Mouse (Mus musculus): ENCODE results near the gene Pccb.

Gene Pccb

DNA sequence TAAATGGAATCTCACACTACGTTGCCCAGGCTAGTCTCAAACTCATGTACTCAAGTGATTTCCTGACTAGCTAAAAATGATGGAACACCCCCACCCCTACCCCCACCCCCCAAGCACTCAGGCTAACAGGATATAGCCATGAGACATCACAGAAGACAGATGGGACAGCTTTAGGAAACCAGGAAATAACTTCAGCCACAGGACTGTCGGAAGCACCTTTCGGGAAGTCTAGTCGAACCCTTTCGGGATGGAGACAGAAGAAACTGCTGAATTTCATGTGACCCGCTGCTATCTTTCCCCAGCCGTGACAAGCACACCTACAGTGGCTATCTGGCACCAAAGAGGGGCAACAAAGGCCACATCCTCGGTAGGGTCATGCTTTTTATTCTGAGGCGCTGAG is 19.4 kb downstream of the Pccb start:
- ChIA-PET CTCF (interaction anchor here in 1 of 4 experiments (0.7 kb wide), 1 partner anchor 853 kb away, joined by 3 read pairs; no protein-coding TSS in a partner anchor), POLR2A (interaction anchor here in 3 of 4 experiments (0.6 to 5.4 kb wide), 9 partner anchors 10 to 546 kb away, joined by 3 to 21 read pairs (median 4); partner anchors contain the start of gene Pccb (in 2 of the 3))

DNA sequence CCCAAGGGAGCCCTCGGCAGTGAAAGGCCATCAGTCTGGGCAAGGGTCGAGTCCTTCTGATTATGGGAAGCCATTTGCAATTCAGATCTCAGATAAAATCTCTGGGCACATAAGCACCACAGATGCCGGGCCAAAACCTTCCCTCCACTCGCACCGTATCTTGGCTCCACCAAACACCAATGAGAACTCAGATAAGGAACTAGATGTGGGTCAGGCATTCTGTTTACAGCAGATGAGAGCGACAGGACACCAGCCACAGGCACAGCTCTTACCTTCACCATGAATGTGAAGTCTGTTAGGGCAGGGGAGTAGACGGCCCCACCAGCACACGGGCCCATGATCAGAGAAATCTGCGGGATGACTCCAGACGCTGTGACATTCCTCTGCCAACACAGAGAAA is 22.3 kb downstream of the Pccb start:
- POLR2A ChIA-PET: interaction anchor here in 3 of 4 experiments (0.5 to 2.1 kb wide), 21 partner anchors 9 to 555 kb away, joined by 3 to 11 read pairs (median 4); partner anchors contain the start of genes Msl2 (in 2 of the 3) and Pccb (in 2 of the 3)
- CTCF ChIA-PET: interaction anchor here in 3 of 4 experiments (0.5 to 1.5 kb wide), 5 partner anchors 9 to 558 kb away, joined by 3 to 5 read pairs (median 3); no protein-coding TSS in a partner anchor

DNA sequence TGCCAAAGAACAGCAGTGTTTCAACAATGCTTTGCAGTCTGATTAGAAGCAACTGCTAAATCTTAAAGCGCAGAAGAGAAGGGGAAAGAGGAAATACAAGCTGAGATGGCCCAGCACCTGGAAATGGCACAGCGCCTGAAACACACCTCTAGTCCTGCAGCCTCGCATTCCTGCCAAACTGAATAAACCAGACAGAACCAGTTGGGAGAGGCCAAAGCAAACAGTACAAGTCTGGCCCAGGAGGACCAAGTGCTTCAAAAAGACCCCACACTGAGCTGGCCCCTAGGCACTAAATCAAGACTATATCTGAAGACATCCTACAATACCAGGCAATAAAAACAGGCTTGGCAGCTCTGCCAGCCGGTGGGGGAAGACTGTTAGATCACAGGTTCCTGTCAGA is 28.8 kb downstream of the Pccb start:
- CTCF ChIA-PET: interaction anchor here in 2 of 4 experiments (0.7 to 1.5 kb wide), 5 partner anchors 12 to 362 kb away, joined by 3 to 6 read pairs (median 4); no protein-coding TSS in a partner anchor
- POLR2A ChIA-PET: interaction anchor here in 3 of 4 experiments (0.5 to 2.5 kb wide), 12 partner anchors 9 to 559 kb away, joined by 3 to 9 read pairs (median 3); partner anchors contain the start of gene Pccb (in 1 of the 3)

DNA sequence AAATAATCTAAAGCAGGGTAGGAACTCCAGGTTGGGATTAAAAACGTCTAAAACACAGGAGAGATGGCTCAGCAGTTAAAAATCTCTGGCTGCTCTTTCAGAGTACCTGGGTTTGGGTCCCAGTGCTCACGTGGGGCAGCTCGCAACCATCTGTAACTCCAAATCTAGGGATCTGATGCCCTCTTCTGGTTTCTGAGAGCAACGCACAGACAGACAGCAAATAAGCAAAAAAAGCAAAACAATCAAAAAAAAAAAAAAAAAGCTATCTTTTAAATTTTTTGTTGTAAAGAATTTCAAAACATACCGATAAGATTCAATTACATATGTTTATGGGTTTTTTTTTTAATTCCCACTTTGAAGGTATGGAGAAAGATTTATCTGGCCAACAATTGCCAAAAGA is 31.4 kb downstream of the Pccb start:
- CTCF ChIA-PET: interaction anchor here (0.6 to 2.3 kb wide), 46 partner anchors 9 to 1239 kb away, joined by 3 to 12 read pairs (median 3); partner anchors contain the start of genes Nck1 (in 2 of the 4) and Pccb (in 1 of the 4)
- POLR2A ChIA-PET: interaction anchor here in 3 of 4 experiments (0.6 to 2.3 kb wide), 8 partner anchors 10 to 496 kb away, joined by 3 to 5 read pairs (median 4); partner anchors contain the start of gene Pccb (in 1 of the 3)

DNA sequence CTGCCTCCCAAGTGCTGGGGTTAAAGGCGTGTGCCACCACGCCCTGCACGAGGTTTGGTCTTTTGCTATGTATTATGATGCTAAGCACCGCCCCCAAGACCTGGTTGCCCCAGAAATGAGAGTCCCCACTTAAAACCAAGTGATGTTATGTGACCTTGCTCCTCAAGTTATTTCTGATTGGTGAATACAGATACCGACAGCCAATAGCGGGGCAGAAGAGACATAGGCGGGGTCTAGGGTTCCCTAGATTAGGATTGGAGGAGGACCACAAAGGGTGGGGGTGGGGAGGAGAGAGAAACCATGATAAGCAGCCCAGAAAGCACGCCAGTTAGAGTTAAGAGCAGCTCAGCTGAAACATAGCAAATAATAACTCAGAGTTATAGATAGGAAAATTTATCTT is 31.9 kb downstream of the Pccb start:
- POLR2A ChIA-PET: interaction anchor here in 2 of 4 experiments (0.6 to 2.3 kb wide), 6 partner anchors 10 to 495 kb away, joined by 3 to 5 read pairs (median 4); no protein-coding TSS in a partner anchor
- CTCF ChIA-PET: interaction anchor here (0.7 to 2.3 kb wide), 25 partner anchors 10 to 607 kb away, joined by 3 to 12 read pairs (median 4); partner anchors contain the start of genes Nck1 (in 2 of the 4) and Pccb (in 1 of the 4)

DNA sequence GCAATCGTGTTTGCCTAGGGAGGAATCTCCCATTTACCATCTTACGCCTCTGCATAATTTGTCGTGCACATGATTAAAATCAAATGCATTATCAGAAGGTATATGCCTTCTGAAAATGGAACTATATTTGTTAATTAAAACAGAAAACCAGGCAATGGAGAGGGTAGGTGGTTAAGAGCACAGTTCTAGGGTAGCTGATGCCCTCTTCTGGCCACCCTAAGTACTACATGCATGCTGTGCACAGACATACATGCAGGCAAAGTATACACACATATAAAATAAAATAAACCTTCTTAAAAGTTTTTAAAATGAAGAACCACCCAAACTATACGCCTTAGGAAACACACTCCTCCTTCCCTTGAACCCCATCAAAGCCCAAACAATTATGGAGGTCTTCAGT is 32.6 kb downstream of the Pccb start:
- CTCF ChIA-PET: interaction anchor here (0.6 to 2.3 kb wide), 11 partner anchors 9 to 1392 kb away, joined by 3 to 11 read pairs (median 5); no protein-coding TSS in a partner anchor
- POLR2A ChIA-PET: interaction anchor here in 3 of 4 experiments (0.6 to 2.3 kb wide), 7 partner anchors 14 to 248 kb away, joined by 3 to 6 read pairs (median 3); partner anchors contain the start of gene Pccb (in 1 of the 3)

DNA sequence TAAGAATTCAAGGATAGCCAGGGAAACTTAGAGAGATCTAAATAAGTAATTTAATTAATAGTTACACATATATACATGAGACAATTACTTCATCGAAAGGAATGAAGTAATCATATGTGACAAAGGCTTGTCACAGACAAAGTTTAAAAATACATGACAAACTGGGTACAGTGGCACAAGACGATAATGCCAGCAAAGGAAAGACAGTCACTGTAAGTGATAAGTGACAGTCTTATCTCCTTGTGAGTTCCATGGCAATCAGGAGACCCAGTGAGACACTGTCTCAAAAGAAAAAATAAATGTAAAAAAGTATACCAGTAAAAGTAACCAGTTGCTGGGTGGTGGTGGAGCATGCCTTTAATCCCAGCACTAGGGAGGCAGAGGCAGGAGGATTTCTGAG is 37.6 kb downstream of the Pccb start:
- ChIA-PET CTCF (interaction anchor here in 1 of 4 experiments (0.7 kb wide), 1 partner anchor 509 kb away, joined by 3 read pairs; no protein-coding TSS in a partner anchor), POLR2A (interaction anchor here in 2 of 4 experiments (0.9 to 1.1 kb wide), 3 partner anchors 15 to 37 kb away, joined by 3 read pairs; no protein-coding TSS in a partner anchor)

DNA sequence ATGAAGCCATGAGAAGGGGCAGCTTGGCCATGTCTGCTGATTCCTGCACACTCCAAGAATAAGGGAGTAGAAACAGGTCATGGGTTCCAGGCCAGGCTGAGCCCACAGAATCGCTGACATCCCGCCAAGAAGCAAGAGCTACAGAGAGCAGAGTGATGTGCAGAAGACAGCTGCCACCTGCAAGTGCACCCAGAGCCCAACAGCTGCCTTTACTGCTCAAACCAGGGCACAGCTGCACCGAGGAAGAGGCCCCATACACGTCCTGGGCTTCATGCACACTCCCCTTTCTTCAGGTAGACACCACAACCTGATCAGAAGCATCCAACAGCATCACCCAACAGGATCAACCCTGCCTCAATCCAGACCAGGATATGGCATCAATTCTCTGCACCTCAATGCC is 40.8 kb downstream of the Pccb start:
- CTCF ChIA-PET: interaction anchor here in 2 of 4 experiments (0.7 to 1.6 kb wide), 2 partner anchors 12 to 44 kb away, joined by 3 to 6 read pairs; no protein-coding TSS in a partner anchor
- POLR2A ChIA-PET: interaction anchor here in 1 of 4 experiments (0.6 to 1.1 kb wide), 2 partner anchors 15 to 262 kb away, joined by 3 to 12 read pairs; no protein-coding TSS in a partner anchor

DNA sequence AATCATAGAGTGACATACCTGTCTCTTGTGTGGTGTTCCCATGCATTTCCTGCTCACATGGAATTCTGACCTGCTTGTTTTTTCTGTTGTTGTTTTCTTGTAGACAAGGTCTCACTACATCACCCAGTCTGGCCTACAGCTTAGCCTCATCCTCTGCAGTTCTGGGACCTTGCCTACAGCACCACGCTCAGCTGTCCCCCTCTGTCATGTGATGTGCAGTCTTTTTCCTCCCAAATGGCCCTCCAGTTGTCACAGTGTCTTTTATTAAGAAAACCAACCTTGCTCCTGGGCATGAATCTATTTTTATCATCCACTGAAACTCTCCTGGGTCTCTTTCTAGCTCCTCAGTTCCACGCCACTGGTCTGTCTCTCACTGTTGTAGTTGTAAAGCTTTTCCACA is 42.5 kb downstream of the Pccb start:
- ChIA-PET POLR2A (interaction anchor here in 2 of 4 experiments (0.6 to 1.3 kb wide), 4 partner anchors 10 to 1689 kb away, joined by 3 to 4 read pairs (median 3); no protein-coding TSS in a partner anchor), CTCF (interaction anchor here in 1 of 4 experiments (0.6 kb wide), 1 partner anchor 72 kb away, joined by 3 read pairs; no protein-coding TSS in a partner anchor)

DNA sequence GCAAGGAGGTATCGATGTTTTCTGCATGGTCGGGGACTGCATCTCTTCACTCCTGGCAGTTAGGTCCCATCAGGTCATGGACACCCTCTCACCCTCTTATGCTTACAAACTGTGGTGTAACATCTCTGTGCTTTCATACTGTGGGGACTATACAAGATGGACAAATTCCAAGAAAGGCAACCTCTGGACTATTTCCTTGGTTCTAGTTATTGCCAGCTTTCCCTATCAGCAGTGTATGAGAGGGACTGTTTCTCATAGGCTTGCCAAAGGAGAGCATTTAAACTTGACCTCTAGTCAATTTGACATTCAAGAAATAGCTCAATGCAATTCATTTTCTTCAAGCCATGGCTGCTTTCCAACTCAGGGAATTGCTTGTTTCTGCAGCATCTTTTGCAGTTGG is 43.4 kb downstream of the Pccb start:
- CTCF ChIA-PET: no interaction called here
- POLR2A ChIA-PET: interaction anchor here in 2 of 4 experiments (0.7 to 1.3 kb wide), 3 partner anchors 9 to 1688 kb away, joined by 3 to 4 read pairs (median 3); no protein-coding TSS in a partner anchor

DNA sequence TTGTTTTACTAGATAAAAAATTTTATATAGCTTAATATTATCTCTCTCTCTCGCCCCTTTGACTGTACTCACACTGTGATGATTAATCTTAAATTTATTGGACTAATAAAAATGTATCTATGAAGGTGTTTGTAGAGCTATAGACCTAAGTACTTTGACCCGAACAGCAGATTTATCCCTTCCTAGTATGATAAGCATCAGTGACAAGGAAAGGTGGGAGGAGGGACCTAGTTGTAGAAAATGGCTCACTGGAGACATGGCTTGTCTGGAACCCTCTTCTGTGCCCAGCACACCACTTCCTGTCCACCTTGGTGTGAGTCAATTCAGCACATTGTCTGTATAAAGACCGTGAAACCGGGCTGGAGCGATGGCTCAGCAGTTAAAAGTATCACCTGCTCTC is 44.1 kb downstream of the Pccb start:
- ChIA-PET CTCF (no interaction called here), POLR2A (interaction anchor here in 3 of 4 experiments (0.6 to 1.5 kb wide), 4 partner anchors 9 to 347 kb away, joined by 3 to 5 read pairs (median 4); no protein-coding TSS in a partner anchor)

DNA sequence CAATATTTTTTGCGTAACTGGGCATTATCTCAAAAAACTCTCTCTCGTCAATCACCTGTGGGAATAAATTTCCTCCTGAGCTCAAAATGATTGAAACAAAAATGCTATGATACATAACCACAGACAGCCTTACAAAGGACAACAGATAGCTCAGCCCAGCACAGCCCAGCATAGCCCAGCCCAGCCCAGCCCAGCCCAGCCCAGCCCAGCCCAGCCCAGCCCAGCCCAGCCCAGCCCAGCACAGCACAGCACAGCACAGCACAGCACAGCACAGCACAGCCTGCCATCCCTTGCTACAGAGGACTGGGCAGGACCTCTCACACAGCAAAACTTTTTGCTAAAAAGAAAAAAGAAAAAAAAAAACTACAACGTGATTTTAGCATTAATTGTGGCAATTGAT is 46.8 kb downstream of the Pccb start:
- CTCF ChIA-PET: no interaction called here
- POLR2A ChIA-PET: interaction anchor here in 2 of 4 experiments (0.6 to 1.5 kb wide), 4 partner anchors 12 to 47 kb away, joined by 3 to 5 read pairs (median 4); partner anchors contain the start of gene Pccb (in 1 of the 2)

DNA sequence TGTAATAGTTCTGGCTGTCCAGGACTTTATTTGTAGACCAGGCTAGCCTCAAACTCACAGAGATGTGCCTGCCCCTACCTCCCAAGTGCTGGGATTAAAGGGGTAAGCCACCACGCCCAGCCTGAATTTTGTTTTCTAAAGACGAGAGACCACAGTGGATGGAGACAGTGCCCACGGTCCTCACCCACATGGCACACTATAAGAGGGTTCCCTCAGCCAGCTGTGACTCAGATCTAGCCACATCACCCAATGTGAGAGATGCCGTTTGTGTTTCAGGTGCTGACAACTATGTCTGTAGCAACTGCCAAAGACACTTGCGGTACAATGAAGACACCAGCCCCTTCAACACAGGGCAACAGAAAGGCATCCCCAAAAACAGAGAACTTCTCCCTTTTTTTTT is 47.7 kb downstream of the Pccb start:
- CTCF ChIA-PET: interaction anchor here in 1 of 4 experiments (0.6 kb wide), 1 partner anchor 16 kb away, joined by 3 read pairs; no protein-coding TSS in a partner anchor

DNA sequence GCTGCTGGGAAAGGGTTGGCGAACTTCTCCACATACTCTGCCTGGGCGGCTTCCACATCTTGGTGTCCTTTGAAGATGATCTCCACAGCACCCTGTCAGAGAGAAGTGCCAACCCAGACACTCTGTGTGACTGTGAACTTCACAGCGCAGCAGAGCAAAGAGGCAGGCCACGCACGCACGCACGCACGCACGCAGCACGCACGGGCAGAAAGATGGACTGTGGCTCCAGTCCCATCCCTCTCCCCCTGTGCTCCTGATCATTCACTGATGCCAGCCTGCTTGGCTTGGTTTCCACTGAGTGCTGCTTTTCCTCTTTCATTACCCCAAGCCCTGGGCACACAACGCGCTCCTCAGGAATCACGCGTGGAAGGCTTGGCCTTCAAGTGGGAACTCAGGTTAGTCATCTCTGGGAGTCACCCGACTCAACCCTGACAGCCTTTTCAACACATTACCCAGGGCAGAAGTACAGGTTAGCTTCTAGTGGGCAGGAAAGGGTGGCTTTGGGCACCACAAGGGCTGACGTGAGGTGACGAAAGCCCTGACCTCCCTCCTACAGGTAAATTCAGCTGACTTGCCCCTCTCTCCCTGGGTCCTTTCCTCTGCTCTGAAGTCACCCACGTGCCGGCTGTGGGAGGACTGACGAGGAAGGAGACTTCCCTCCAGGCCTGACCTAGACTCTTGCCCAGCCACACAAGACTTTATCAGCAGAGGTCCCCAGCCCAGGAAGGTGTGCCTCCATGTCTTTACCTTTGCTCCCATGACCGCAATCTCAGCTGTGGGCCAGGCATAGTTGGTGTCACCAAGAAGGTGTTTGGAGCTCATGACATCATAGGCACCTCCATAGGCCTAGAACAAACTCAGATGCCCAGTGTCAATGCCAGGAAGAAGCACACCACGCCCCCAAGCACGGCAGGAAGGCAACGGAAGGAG is 50.1 kb downstream of the Pccb start:
- ChIA-PET CTCF (no interaction called here), POLR2A (interaction anchor here in 1 of 4 experiments (1.3 to 1.5 kb wide), 3 partner anchors 15 to 77 kb away, joined by 3 to 4 read pairs (median 4); partner anchors contain the start of gene Pccb)

More for the DNA sequence above, 47.7 kb downstream of the Pccb start:
- POLR2A ChIA-PET: interaction anchor here in 1 of 4 experiments (0.7 to 1.5 kb wide), 3 partner anchors 15 to 51 kb away, joined by 3 to 5 read pairs (median 5); no protein-coding TSS in a partner anchor

DNA sequence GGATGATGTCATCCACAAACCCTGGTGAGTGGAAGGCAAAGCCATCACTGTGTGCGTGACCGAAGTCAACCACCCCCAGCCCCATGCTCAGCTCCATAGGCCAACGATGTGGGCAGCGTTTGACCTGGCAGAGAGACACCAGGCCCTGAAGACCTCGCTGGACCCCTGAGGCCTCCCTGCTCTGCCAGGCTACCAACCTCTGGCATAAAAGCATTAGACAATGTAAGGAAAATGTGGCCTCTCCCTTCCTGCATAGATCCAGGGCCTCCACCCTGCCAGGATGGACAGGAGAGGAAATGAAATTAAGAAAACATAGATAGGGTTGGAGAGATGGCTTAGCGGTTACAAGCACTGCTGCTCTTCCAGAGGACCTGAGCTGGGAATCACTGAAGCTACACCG is 51.9 kb downstream of the Pccb start:
- CTCF ChIA-PET: interaction anchor here in 3 of 4 experiments (0.5 to 0.8 kb wide), 3 partner anchors 19 to 30 kb away, joined by 3 read pairs; no protein-coding TSS in a partner anchor
- POLR2A ChIA-PET: interaction anchor here in 1 of 4 experiments (1.1 to 1.5 kb wide), 4 partner anchors 9 to 53 kb away, joined by 3 to 8 read pairs (median 3); no protein-coding TSS in a partner anchor

DNA sequence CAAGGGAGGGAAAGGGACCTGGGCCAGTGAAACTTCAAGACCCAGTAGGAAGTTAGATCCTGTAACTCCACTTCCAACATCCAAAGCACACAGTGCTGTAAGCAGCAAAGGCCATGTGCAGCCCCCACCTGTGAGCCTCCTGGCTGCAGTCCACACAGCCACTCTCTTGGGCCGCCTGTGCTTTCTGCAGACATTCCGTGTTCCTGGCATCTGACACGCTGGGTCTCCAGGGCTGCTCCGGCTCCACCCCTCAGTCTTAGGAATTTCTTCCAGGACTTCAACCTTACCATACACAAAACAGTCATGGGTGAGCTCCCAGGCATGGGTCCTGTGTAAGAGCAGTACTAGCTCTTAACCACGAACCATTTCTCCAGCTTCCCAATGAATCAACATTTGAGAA is 55.4 kb downstream of the Pccb start:
- ChIA-PET CTCF (no interaction called here), POLR2A (interaction anchor here in 2 of 4 experiments (0.7 to 1.8 kb wide), 5 partner anchors 9 to 34 kb away, joined by 3 to 6 read pairs (median 4); no protein-coding TSS in a partner anchor)

DNA sequence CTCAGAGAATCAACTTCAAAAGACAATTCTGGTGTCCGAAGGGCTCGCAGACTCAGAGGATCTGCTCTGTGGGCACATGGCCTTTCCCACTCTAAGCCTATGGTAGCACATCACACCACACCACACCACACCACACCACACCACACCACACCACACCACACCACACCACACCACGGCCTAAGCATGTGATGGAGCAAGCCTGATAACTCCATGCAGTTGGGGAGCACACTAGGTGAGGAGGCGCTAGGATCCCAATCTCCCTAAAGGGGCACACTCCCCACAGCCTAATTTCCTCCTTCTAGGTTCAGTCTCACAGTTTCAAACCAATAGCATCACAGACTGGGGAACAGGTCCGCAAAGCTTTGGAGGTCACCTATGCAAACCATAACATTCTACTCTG is 56.0 kb downstream of the Pccb start:
- POLR2A ChIA-PET: interaction anchor here in 3 of 4 experiments (0.8 to 1.8 kb wide), 8 partner anchors 9 to 433 kb away, joined by 3 to 7 read pairs (median 4); partner anchors contain the start of genes Nck1 (in 1 of the 3) and Pccb (in 1 of the 3)
- CTCF ChIA-PET: interaction anchor here in 1 of 4 experiments (0.9 kb wide), 1 partner anchor 533 kb away, joined by 3 read pairs; no protein-coding TSS in a partner anchor

Data from embryonic stem cell, embryonic (primary cell).